Mouse (Mus musculus) hematopoietic stem cell, adult 5-6 weeks (primary cell): Measurements from ENCODE around the gene Kcnq2. TPM values are rescaled to one million over a fixed set of nuclear protein-coding genes. Genes with fewer than 3 reads are reported as not detected.

ENCODE experiments used
- ATAC-seq, 2 experiments: fragments of 125-278 bp in 1 of 2; replicated peaks in 1 of 2; 2 replicates each; pipeline ENCODE4 v1.8.0; 2016 to 2017; ENCODE audit warnings: inconsistent platforms in 2 of 2, mild to moderate bottlenecking in 2 of 2, moderate number of reproducible peaks in 2 of 2, low read depth in 1 of 2, moderate TSS enrichment in 1 of 2; ENCODE audit not compliant: low FRiP score in 2 of 2, poor library complexity in 2 of 2, severe bottlenecking in 2 of 2, insufficient read depth in 1 of 2, low TSS enrichment in 1 of 2
- total RNA-seq: library from RNA; stranded (forward); fragments of 172-1452, 232-1000 nt; gene quantifications from 2 replicates; pipeline ENCODE4 v1.2.3, GENCODE M21; 2017

Kcnq2 gene
- not detected in 2 replicates for total RNA-seq

DNA sequence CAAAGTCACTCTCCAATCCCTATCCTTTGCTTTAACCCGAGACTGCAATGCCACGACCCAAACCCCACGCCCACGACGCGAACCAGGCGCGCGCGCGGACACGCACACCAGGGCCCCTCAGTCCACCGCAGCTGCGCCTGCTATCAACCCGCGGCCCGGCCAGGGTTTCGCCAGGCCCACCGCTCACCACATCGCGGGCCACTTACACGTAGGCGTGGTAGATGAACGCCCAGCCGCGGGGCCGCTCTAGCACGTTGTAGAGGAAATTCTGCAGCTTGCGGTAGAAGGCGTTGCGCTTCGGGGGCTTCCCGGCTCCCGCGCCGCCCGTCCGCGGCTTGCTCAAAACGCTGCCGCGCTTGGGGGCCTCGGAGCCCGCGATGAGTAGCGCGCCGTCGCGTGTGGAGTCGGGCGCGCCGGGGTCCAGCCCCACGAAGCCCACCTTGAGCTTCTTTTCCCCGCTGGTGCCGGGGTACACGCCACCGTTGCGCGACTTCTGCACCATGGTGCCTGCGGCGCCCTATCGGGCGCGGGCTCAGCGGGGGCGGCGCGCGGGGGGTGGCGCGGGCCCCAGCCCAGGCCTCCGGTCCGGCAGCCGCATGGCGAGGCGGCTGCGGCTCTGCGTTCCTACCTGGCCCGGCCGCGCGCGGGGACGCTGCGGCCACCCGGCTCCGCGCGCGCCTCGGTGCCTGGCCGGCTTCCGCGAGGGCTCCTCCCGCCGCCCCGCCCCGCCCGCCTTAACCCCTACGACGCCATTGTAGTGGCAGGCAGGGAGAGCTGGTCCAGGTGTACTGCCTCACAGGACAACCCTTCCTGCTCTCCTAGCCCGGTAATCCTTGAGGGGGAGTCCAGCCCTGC lies at the start of gene Kcnq2:
Kcnq2 (minus strand) TSS at position 710 of the 855 bp plus-strand sequence.
- no peak for ATAC-seq

DNA sequence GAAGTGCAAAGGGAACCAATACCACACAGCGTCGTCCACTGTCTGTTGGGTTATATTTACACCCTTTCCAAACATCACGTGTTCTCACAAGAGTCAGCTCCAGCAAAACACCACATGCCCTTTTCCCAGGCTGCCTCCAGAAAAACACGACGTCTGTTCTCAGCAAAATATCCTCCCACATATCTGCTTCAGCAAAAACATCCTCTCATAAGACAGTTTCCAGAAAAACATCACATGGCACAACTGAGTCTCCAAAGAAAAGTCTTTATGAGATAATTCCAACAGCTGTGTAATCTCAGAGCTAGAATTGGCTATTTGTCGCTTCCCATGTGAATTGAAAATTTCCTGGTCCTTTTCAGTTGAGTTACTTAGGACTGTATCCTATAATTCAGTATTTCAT lies 45.8 kb upstream of the Kcnq2 start:
- no peak for ATAC-seq

DNA sequence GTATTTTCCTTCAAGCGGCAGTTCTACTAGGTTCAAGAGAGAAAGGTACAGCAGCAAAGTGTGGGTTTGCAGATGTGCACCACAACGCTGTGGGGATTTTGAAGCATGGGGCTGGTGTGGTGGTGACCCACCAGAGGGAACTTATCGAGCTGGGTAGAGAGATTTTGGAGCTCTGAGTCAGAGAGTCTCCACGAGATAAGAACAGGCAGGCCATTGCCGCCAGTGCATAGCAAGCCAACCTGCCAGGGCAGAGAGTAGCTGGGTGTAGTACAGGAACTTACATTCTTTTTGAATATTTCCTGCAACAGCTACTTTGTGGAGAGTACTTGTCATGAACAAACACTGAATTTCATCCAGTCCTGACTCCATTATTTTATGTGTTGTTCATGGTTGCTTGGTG lies 43.4 kb upstream of the Kcnq2 start:
- no peak for ATAC-seq

DNA sequence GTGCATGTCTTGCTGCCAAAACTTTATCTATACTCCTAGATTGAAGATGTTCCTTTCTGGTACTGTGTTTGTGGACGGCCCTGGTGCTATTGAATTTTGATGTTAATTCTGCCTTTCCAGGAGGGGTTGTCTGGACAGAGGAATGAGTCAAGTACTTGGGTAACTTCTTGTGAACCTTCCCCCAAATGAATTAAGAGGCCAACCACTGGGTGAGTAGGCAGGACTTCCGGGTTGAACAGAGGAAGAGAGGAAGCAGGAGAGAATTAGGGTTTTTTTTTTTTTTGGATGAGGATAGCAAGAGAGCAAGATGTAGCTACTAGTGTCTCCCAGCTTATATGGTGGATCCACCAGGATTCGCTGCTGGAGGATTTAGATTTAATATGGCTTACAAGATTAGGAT lies 42.9 kb upstream of the Kcnq2 start:
- no peak for ATAC-seq

DNA sequence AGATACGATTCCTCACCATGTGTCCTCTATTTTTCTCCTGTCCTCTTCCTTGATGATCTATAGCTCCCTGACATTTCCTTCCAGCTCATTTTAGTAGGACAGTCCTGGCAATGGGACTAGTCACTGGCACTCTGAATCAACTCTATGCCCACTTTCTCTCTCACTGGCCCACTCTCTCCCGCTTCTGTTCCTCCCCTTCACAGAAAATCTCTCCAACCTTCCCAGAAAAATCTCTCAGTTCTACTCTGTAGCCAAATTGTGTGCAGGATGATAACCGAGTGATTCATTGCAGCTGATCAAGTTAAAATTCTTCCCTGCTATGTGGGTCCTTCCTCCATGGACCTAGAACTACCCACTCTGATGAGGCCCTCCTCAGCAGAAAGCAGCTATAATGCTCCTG lies 39.5 kb upstream of the Kcnq2 start:
- no peak for ATAC-seq

DNA sequence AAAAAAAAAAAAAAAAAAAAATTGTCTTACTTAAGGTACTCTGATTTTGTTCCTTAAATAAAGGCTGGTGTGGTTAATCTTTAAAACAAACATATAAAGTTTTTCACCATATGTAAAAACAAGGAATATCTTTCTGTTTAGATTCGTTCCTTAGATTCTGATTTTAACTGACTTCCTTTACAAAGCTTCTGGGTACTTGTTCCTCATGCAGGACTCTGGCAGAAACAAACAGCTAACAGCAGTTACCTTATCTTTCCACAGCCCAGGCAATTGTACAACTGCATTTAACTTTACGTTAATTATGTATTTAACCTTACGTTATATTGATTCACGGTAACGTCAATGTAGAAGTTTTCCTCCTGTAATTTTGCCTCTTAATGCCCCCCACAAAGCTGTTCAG lies 31.4 kb upstream of the Kcnq2 start:
- no peak for ATAC-seq

DNA sequence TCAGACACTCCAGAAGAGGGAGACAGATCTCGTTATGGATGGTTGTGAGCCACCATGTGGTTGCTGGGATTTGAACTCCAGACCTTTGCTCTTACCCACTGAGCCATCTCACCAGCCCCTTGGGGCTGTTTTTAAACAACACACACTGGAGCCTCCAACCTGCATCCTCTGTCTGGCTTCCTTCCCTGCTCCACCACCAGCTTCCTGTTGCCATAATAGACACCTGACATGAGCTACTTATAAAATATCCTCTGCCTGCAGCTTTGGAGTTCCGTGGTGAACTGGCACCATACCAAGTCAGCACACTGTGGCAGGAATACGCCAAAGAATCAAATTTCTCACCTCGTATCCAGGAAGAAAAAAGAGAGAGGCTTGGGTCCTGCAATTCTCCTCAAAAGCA lies 25.7 kb upstream of the Kcnq2 start:
- ATAC-seq = no peak

DNA sequence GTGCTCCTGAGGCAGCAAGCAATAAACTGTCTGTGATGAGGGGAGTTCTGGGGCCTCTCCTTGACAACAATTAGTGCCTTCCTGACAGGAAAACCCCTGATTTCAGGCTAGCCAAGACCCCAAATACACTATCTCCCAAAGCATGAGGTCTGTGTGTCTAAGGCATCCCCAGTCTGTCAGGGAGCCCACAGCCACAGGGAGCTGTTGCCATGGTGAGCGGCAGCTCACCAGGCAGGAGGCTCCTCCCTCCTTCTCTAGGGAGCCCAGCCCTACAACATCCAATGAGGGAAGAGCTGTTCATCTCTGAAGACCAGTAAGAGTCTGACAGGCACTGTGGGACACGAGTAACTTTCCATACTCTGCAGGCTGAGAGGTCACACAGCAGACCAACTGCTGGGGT lies 24.7 kb upstream of the Kcnq2 start:
- no peak for ATAC-seq

DNA sequence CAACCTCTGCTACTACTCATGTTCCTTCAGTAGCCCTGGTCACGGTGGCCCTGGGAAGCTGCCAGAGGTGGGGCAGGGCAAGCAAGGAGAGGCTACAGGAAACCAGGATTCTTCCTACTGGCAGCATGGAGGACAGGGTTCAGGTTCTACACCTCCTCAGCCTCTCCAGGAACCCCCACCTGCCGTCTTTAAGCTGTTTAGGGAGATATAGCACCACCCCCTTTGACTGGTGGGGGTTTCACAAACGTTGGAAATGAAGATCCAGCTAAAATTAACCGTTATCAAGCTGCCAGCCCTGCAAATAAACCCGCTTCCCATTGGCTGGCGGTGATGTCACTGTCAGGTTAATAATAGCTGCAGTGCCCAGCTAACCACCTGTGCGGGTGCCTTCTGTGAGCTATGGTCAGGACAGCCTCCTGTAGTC lies 24.0 kb upstream of the Kcnq2 start:
- ATAC-seq = no peak

DNA sequence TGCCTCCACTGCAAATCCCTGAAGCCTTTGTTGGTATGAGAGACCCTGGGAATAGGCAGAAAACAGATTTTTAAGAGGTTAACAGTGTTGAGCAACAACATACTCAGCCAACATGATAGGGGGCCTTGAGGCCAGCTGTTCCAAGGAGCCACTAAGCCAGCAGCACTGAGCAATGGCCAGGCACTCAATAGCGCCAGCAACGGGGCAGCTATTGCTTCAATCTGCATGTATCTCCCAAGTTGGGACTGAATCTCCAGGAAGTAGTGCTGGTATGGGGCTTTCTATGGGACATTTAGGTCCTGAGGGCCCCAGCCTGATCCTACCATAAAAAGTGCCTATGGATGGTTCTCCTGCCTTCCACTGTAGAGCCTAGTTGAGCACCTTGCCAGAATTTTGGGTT lies 23.4 kb upstream of the Kcnq2 start:
- no peak for ATAC-seq

DNA sequence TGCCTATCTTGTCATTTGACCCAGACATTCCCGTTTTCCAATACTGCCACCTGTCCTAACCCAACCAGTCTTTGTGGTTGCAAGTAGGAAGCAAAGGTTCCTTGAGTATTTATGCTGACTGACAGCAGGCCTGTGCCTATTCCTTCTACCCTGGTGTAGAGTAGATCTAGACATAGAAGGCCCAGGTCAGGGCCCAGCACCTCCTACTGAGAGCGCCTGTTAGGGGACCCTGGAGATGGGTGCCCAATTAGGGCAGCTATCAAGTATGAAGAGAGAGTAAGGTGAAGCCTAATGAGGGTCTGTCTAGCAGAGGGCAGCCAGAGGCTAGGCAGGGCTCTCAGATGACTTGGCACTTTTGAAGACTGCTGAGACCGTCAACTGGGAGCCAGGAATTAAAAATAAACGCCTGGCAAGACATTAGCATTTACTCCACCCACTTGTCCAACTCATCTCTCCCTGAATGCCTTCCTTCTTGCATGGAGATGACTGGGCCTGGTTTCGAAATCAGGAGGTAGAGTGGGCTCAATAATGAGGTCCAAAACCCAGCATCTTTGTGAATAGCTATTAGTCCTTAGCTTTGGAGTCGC lies 22.7 kb upstream of the Kcnq2 start:
- no peak for ATAC-seq

DNA sequence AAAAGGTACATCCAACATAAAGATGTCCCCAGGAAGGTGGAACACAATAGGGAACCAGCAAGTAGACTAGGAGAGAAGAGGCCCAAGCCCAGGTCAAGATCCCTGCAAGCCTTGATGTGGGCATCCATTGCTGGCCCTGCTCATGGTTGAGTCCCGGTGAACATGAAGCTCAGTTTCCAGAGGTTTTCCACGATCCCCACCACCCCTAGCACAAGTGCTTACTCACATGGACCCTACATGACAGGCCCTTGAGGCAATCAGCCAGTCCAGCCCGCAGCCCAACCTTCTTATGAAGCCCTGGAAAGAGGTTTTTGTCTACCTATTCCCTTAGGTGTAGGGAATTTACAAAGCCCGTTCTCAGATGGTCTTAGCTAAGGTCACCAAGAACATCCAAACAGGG lies 22.1 kb upstream of the Kcnq2 start:
- no peak for ATAC-seq

DNA sequence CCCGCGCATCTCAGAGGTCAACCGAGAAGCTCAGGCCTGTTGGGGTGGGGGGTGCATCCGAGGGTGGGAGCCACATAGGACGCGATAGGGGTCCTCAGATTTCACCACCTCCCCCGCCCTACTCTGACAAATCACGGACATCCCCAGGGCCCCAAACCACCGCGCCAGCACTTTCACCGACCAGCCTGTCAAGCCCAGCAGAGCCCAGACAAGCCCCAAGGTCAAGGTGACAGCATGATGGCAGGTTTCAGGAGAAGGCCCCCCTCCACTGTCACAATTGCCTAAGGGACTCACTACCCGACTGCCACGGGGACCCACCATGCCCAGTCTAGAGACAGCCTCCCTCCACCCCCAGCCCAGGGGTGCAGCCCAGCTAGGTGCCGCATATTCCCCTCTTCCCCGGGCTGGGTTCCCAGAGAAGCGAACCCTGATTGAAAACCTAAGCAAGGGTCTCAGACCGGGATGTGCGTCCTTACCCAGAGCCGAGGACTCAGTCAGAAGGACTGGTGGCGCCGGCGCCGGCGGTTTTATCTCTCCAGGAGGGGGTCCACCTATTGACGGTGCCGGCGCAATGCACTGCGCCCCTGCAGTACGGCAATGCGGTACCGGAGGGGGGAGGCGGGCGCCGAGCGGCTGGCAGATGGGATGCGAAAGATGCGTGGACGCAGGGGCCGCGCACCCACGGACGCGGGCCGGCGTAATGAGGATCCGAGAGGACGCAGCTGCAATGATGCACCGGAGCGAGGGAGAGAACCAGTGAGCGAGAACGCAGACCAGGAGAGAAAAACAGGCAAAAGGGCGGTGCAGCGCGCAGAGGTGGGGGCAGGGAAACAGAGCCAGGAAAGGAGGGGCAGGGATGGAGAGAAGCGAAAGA lies 21.4 kb upstream of the Kcnq2 start, which contains the start of gene Eef1a2:
Eef1a2 (minus strand) TSS at position 767 of the 874 bp plus-strand sequence.
- ATAC-seq = no peak

DNA sequence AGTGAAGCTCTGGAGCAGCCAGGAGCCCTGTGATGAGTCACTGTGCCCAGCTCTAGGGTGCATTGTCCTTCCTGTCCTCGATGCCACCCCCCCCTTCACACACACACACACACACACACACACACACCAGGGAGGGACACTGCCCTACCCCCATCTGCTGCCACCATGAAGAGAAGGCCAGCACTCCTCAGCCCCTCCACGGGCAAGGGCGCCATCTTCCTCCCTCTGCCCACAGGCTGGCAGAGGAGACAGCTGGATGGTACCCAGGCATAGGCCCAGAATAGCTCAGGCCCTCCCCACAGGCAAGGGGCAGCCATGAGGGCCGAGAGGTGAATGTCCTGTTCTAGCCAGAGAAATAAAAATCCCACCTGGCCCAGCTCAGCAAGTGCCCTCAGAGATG lies 20.7 kb upstream of the Kcnq2 start:
- no peak for ATAC-seq

DNA sequence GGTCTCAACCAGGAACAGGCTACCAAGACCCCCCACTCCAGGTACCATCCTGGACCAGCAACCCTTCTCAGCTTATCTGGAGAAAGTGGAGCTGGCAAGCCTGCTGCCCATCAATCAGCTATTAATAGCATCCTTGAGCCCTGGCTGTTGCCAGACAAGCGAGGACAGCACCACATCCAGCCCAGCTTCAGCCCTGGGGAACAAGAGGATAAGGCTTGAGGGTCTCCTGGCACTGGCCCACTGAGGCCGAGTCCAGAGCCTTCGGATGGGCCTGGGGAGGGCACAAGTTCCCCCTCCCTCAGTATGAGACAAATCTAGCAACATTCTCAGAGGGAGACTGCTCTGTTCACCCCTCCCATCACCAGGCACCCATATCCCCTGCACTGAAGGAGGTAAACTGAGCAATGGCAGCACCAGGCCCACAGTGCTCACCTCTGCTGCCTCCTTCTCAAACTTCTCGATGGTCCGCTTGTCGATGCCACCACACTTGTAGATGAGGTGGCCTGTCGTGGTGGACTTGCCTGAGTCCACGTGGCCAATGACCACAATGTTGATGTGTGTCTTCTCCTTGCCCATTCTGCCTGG lies 19.8 kb upstream of the Kcnq2 start:
- ATAC-seq = no peak

DNA sequence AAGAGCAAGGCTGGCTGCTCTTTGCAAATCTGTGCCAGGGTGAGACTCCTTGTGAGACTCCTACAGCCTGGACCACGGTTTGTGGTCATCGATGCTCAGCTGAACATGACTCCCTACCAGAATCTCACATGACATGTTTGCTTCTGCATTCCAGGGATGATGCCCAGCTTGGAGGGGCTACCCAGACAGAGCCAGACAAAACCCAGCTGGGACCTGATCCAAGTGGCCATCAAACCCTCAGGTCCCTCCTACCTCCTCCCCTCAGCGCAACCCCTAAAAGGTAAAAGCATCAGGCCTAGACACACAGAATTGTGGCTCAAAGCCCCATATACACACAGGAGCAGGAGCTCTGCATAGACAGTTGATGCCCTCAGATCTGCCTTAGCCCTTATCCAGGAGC lies 19.3 kb upstream of the Kcnq2 start:
- no peak for ATAC-seq

DNA sequence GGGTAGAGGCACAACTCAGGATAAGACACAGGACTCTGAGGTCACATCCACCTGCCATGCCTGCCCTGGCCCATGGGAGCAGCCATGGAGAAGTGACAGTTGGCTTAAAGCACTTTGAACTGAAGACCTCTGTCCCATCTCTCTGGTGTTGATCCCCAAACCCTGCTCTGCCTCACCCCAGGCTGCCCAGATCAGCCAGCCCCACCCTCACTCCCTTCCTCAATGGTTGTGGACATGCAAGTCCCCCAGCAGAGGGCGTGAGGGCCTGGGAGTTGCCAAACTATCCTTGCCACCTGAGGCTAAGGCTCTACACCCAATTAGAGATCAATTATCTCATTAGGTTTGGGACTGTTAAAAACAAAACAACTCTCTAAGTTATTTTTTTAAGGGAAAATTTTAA lies 18.7 kb upstream of the Kcnq2 start:
- ATAC-seq = 0 out of 4 replicates have a peak, but pooled peaks of 1 of the 2 experiments have one; percentile 33

DNA sequence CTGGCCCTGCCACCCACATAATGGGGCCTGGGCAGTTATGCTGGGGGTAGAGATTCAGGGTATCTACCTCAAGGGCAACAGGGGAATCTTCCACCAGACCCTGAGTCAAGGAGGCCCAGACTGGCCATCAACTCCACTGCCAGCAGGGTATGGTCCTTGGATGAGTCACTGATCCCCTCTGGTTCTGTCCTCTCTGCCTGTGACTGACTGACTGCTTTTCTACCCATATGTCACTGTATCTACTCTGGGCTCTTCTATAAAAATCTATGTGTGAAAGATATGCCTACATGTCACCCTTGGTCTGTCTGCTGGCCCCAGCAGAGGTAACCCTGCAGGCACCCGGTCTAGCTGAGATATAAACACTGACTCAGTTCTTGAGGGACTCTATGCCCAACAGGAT lies 18.0 kb upstream of the Kcnq2 start:
- no peak for ATAC-seq
